Mouse (Mus musculus): ENCODE data around the gene Ndufv2.

Ndufv2 gene

GRCm38 (mm10) chr17:66101380-66102330 lies at the start of gene Ndufv2:
Gene Ndufv2 (minus strand): TSS chr17:66101559.
- DNase-seq (ENCODE audit: low spot score in 2 of 2), result peak; percentile 73 to 94

- DNase-seq (ENCODE audit: low spot score in 2 of 2), result no peak
Measured at GRCm38 (mm10) chr17:66131212-66131611, 29.9 kb upstream of the Ndufv2 start.

GRCm38 (mm10) chr17:66130371-66130770 lies 29.0 kb upstream of the Ndufv2 start:
- no peak for DNase-seq (ENCODE audit: low spot score in 2 of 2)

GRCm38 (mm10) chr17:66125211-66125610 lies 23.9 kb upstream of the Ndufv2 start:
- DNase-seq (ENCODE audit: low spot score in 2 of 2), result no peak

GRCm38 (mm10) chr17:66123816-66124610 lies 22.7 kb upstream of the Ndufv2 start:
- no peak for DNase-seq (ENCODE audit: low spot score in 2 of 2)

- peak; percentile 92 to 97 for DNase-seq (ENCODE audit: low spot score in 2 of 2)
Measured at GRCm38 (mm10) chr17:66123066-66123815, 21.9 kb upstream of the Ndufv2 start, which contains the start of gene Ddx11. Gene Ddx11 (plus strand): TSS chr17:66123520.

GRCm38 (mm10) chr17:66120701-66121100 lies 19.3 kb upstream of the Ndufv2 start:
- DNase-seq (ENCODE audit: low spot score in 2 of 2), result no peak

- DNase-seq (ENCODE audit: low spot score in 2 of 2), result no peak
Measured at GRCm38 (mm10) chr17:66118991-66119390, 17.6 kb upstream of the Ndufv2 start.

- no peak for DNase-seq (ENCODE audit: low spot score in 2 of 2)
Measured at GRCm38 (mm10) chr17:66112166-66112565, 10.8 kb upstream of the Ndufv2 start.

GRCm38 (mm10) chr17:66111402-66111959 lies 10.1 kb upstream of the Ndufv2 start, which contains the start of gene Washc1:
Gene Washc1 (plus strand): TSS chr17:66111545.
- DNase-seq (ENCODE audit: low spot score in 2 of 2), result peak; percentile 50 to 83

GRCm38 (mm10) chr17:66110746-66111145 lies 9.4 kb upstream of the Ndufv2 start:
- DNase-seq (ENCODE audit: low spot score in 2 of 2), result no peak

GRCm38 (mm10) chr17:66108198-66108597 lies 6.8 kb upstream of the Ndufv2 start:
- no peak for DNase-seq (ENCODE audit: low spot score in 2 of 2)

GRCm38 (mm10) chr17:66107466-66107865 lies 6.1 kb upstream of the Ndufv2 start:
- DNase-seq (ENCODE audit: low spot score in 2 of 2), result no peak

- DNase-seq (ENCODE audit: low spot score in 2 of 2), result peak in 1 of 2 experiments; percentile 62
Measured at GRCm38 (mm10) chr17:66106601-66107267, 5.4 kb upstream of the Ndufv2 start.

GRCm38 (mm10) chr17:66104076-66104475 lies 2.7 kb upstream of the Ndufv2 start:
- DNase-seq (ENCODE audit: low spot score in 2 of 2), result no peak

GRCm38 (mm10) chr17:66100566-66101379 lies 586 bp downstream of the Ndufv2 start:
- no peak for DNase-seq (ENCODE audit: low spot score in 2 of 2)

GRCm38 (mm10) chr17:66092664-66093063 lies 8.7 kb downstream of the Ndufv2 start:
- DNase-seq (ENCODE audit: low spot score in 2 of 2), result no peak

GRCm38 (mm10) chr17:66092065-66092464 lies 9.3 kb downstream of the Ndufv2 start:
- DNase-seq (ENCODE audit: low spot score in 2 of 2), result no peak

GRCm38 (mm10) chr17:66091392-66091791 lies 10.0 kb downstream of the Ndufv2 start:
- DNase-seq (ENCODE audit: low spot score in 2 of 2), result no peak

GRCm38 (mm10) chr17:66090251-66090650 lies 11.1 kb downstream of the Ndufv2 start:
- DNase-seq (ENCODE audit: low spot score in 2 of 2), result no peak

Data from cerebellum, postnatal 4 days (tissue).